Mouse (Mus musculus): ENCODE measurements at regions not wholly inside any gene's neighbourhood (a gene's known extent, or its start where the extent isn't known, plus 50 kb on each side); places are given as distances from the start of the nearest gene placed in this dataset.

DNA sequence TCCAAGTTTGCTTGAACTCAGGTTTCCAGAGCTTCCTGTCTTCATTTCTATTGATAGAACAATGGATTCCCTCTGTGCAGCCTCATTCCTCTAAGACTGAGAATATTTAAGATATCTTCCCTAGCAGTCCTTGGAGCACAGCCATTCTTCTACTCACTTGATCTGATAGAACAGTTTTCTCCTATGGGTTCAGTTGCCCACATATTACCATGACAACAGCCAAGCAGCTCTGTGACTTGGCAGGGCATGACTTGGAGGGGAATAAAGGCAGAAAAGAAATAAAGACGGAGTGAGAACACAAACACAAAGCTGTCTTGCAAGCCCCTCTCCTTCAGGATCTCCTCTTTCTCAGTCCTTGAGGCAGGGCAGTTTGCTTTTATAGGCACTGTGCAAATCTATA, 87.6 kb upstream of the Tom1l1 start:
- H3K36me3 ChIP-seq, result no peaks in the 10 kb centered on the region
- peak; percentile 39; the same call in 1 of the 2 replicates for ATAC-seq (ENCODE audit: low FRiP score)
- H3K4me1 ChIP-seq (replicated peaks), result 0 out of 2 replicates have a peak, but pooled peaks cover 3% of the 10 kb centered on the region
- 20% methylated on average over 1 of the region's 1 CpGs for WGBS
- H3K4me3 ChIP-seq, result no peak overlapping the region
- H3K27me3 ChIP-seq, result no peaks in the 10 kb centered on the region
- no peaks in the 10 kb centered on the region for H3K9me3 ChIP-seq
- no peak overlapping the region for H3K4me2 ChIP-seq
- H3K9ac ChIP-seq, result no peak overlapping the region
- H3K27ac ChIP-seq, result no peak overlapping the region; the same call in 1 of the 2 replicates

DNA sequence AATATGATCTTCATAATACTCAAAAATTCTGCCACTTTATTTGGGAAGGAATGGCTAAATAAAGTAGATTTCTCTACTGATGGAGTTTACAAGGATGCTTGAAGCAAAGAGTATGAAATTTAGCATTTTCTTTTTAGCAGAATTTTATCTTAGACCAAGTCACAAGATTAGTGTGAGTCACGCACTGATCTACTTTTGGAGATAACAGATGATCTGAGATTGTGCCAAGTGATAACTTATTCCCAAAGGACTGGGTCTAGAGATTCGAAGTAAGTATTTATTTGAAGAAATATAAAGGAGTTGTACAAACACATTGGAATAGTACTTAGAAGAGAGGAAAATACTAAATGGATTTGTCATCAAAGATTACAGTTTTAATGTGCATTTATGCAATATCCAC, 67.8 kb upstream of the Tom1l1 start:
- Histone ChIP-seq H3K9ac (no peak overlapping the region), H3K36me3 (no peaks in the 10 kb centered on the region), H3K4me2 (no peak overlapping the region), H3K27me3 (no peaks in the 10 kb centered on the region), H3K4me3 (no peak overlapping the region), H3K4me1 (replicated peaks) (no peaks in the 10 kb centered on the region), H3K9me3 (no peaks in the 10 kb centered on the region), H3K27ac (no peak overlapping the region)
- WGBS, result 91% methylated on average over 2 of the region's 2 CpGs
- ATAC-seq (ENCODE audit: low FRiP score), result no peak

DNA sequence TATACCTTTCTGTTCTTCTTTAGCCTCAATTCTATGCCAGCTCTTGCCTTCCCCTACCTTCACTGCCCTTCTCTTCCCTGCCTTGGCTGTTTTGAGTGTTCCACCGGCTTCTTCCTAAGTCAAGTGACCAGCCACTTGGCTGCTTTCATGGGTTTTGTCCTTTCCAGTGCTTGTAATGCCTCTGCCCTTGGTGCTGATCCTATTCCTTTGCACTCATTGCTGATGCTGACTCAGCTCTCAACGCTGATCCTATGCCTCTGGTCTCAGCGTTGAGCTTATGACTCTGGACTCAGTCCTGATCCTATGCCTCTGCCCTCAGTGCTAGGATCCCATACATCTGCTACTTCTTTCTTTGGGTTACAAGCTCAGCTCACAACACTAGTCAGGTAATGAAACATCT, 60.3 kb upstream of the Tom1l1 start:
- no peak overlapping the region for H3K9ac ChIP-seq
- WGBS, result 70% methylated on average over 3 of the region's 3 CpGs
- no peak for ATAC-seq (ENCODE audit: low FRiP score)
- no peak overlapping the region for H3K4me2 ChIP-seq
- H3K4me3 ChIP-seq, result no peak overlapping the region
- no peaks in the 10 kb centered on the region for H3K9me3 ChIP-seq
- H3K4me1 ChIP-seq (replicated peaks), result no peaks in the 10 kb centered on the region
- no peaks in the 10 kb centered on the region for H3K27me3 ChIP-seq
- no peak overlapping the region for H3K27ac ChIP-seq
- no peaks in the 10 kb centered on the region for H3K36me3 ChIP-seq

DNA sequence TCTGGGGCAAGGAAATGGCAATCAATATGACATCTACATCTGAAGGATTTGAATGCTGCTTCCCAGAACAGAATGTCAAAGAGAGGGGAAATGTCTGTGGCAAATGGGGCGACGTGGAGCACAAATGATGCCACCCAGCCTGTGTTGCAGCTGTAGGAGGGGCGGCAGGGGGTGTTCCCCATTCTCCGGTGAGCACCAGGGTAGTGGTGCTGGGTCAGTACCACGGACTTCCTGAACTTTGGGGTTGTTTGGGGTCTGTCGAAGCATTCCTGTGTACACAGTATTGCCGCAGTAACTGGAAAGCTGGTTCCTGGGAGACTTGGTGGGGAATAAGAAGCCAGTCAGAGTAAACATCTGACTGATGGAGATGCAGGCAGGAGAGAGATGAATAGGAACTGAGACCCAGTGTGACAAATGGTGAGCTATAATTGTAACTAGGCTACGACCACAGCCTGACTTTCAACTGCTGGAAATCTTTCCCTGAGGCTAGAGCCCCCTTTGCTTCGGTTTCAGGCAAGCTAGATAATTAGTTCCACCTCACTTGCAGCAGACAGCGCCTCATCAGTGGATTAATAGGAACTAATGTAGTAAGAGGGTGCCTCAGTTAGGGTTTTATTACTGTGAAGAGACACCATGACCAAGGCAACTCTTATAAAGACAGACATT, 53.9 kb upstream of the Tom1l1 start:
- WGBS, result 49% methylated on average over 10 of the region's 10 CpGs
- ATAC-seq (ENCODE audit: low FRiP score), result peak; percentile 61; the same call in 1 of the 2 replicates
- no peaks in the 10 kb centered on the region for H3K27me3 ChIP-seq

DNA sequence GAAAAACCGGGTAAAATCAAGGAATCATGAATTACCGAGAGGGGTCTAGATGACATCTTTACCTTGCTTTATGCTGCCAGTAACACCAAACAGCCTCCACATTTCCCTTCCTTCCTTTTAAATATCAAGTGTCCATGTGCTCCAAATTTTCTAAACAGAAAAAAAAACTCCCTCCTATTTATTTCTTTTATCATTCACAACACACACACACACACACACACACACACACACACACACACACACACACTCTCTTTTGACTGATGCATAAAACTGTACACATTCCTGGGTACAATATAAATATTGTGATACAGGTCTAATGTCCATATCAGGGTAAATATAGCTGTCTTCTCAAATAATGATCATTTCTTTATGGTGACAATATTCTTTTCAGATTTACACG, 51.3 kb upstream of the Tom1l1 start:
- H3K9me3 ChIP-seq, result no peaks in the 10 kb centered on the region
- no peak overlapping the region for H3K27ac ChIP-seq
- no peak overlapping the region for H3K4me2 ChIP-seq
- ATAC-seq (ENCODE audit: low FRiP score), result no peak
- H3K9ac ChIP-seq, result no peak overlapping the region
- H3K36me3 ChIP-seq, result no peaks in the 10 kb centered on the region
- WGBS, result 80% methylated on average over 3 of the region's 3 CpGs
- no peaks in the 10 kb centered on the region for H3K27me3 ChIP-seq
- peaks cover 21% of the 10 kb centered on the region for H3K4me1 ChIP-seq (replicated peaks)
- no peak overlapping the region for H3K4me3 ChIP-seq

More for the DNA sequence above, 53.9 kb upstream of the Tom1l1 start:
- no peak overlapping the region for H3K4me3 ChIP-seq
- H3K27ac ChIP-seq, result peak overlapping the region; percentile 58
- no peak overlapping the region for H3K4me2 ChIP-seq
- H3K9ac ChIP-seq, result no peak overlapping the region
- H3K36me3 ChIP-seq, result no peaks in the 10 kb centered on the region
- no peaks in the 10 kb centered on the region for H3K9me3 ChIP-seq
- H3K4me1 ChIP-seq (replicated peaks), result peaks cover 21% of the 10 kb centered on the region

DNA sequence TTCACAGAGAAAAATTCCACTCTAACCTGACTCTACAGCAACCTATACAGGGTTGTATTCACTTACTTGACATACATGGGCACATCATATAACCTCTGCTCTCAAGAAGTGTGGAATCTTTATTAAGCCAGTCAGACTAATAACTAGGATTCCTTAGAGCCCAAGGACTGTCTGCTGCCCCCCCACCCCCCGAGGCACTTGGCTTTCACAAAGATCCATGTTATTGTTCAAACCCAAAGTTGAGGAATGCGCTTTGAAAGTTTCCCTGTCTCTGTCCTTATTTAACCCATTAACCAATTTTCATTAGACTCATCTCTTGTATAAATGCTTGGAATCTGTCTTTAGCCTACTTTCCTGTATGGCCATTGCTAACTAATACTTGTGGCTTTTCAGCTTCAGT, 50.6 kb upstream of the Tom1l1 start:
- Histone ChIP-seq H3K4me2 (no peak overlapping the region), H3K4me3 (no peak overlapping the region), H3K9ac (no peak overlapping the region), H3K36me3 (no peaks in the 10 kb centered on the region), H3K27me3 (no peaks in the 10 kb centered on the region), H3K4me1 (replicated peaks) (peaks cover 21% of the 10 kb centered on the region), H3K27ac (no peak overlapping the region), H3K9me3 (no peaks in the 10 kb centered on the region)
- 71% methylated on average over 2 of the region's 2 CpGs for WGBS
- no peak for ATAC-seq (ENCODE audit: low FRiP score)
